Mouse (Mus musculus): ENCODE measurements around the gene Hes2. TPM values are rescaled to one million over a fixed set of nuclear protein-coding genes. Genes with fewer than 3 reads are reported as not detected.

Hes2 gene
- polyA plus RNA-seq, 1 experiment, result not detected

- Histone ChIP-seq H3K4me3 (ENCODE audit: insufficient read depth, low read length) (no peak overlapping the region), H3K27ac (ENCODE audit: insufficient read depth, low read length) (no peak overlapping the region), H3K4me1 (ENCODE audit: control insufficient read depth, insufficient read depth, low read length) (0 out of 2 replicates have a peak, but pooled peaks cover 4% of the 10 kb centered on the region)
- TF ChIP-seq POLR2A (IDR thresholded peaks at IDR 0.05; ENCODE audit: low read depth, low read length) (no peak), CTCF (IDR thresholded peaks at IDR 0.05; ENCODE audit: borderline replicate concordance, insufficient read depth, low read length) (no peak)
Measured at GRCm38 (mm10) chr4:152206199-152206598, 47.5 kb downstream of the Hes2 start.

- H3K4me1 ChIP-seq (ENCODE audit: control insufficient read depth, insufficient read depth, low read length), result peaks cover 11% of the 10 kb centered on the region; the same call in 1 of the 2 replicates
- H3K27ac ChIP-seq (ENCODE audit: insufficient read depth, low read length), result no peak overlapping the region
- TF ChIP-seq CTCF (IDR thresholded peaks at IDR 0.05; ENCODE audit: borderline replicate concordance, insufficient read depth, low read length) (no peak), POLR2A (IDR thresholded peaks at IDR 0.05; ENCODE audit: low read depth, low read length) (no peak)
- H3K4me3 ChIP-seq (ENCODE audit: insufficient read depth, low read length), result no peak overlapping the region
Measured at GRCm38 (mm10) chr4:152209623-152210022, 51.0 kb downstream of the Hes2 start.

Other genes with a start within 250 kb of the Hes2 start
- gene Dnajc11, start 225.2 kb upstream of the Hes2 start, polyA plus RNA-seq (2011; ENCODE audit: insufficient read length, low read depth, missing spikeins), result 45.2 and 47.8 TPM in 2 replicates
- 7.4 and 10.8 TPM in 2 replicates for gene Thap3, start 169.9 kb upstream of the Hes2 start, polyA plus RNA-seq (2011; ENCODE audit: insufficient read length, low read depth, missing spikeins)
- 21.0 and 23.2 TPM in 2 replicates for gene Phf13, start 162.6 kb upstream of the Hes2 start, polyA plus RNA-seq (2011; ENCODE audit: insufficient read length, low read depth, missing spikeins)
- 10.7 and 13.0 TPM in 2 replicates for gene Klhl21, start 150.1 kb upstream of the Hes2 start, polyA plus RNA-seq (2011; ENCODE audit: insufficient read length, low read depth, missing spikeins)
- 5.7 and 7.5 TPM in 2 replicates for gene Zbtb48, start 131.2 kb upstream of the Hes2 start, polyA plus RNA-seq (2011; ENCODE audit: insufficient read length, low read depth, missing spikeins)
- gene Tas1r1, start 120.3 kb upstream of the Hes2 start, polyA plus RNA-seq (2011; ENCODE audit: insufficient read length, low read depth, missing spikeins), result not detected in 2 replicates
- 29.2 and 32.2 TPM in 2 replicates for gene Nol9, start 119.5 kb upstream of the Hes2 start, polyA plus RNA-seq (2011; ENCODE audit: insufficient read length, low read depth, missing spikeins)
- gene Plekhg5, start 86.4 kb upstream of the Hes2 start, polyA plus RNA-seq (2011; ENCODE audit: insufficient read length, low read depth, missing spikeins), result 5.1 and 8.8 TPM in 2 replicates
- gene Tnfrsf25, start 42.9 kb upstream of the Hes2 start, polyA plus RNA-seq (2011; ENCODE audit: insufficient read length, low read depth, missing spikeins), result 1.9 TPM in 1 of 2 replicates, not detected in the other
- 0.56 and 0.68 TPM in 2 replicates for gene Espn, start 6.5 kb upstream of the Hes2 start, polyA plus RNA-seq (2011; ENCODE audit: insufficient read length, low read depth, missing spikeins)
- gene Acot7, start 19.3 kb downstream of the Hes2 start, polyA plus RNA-seq (2011; ENCODE audit: insufficient read length, low read depth, missing spikeins), result 79.9 and 108 TPM in 2 replicates
- gene Gpr153, start 115.4 kb downstream of the Hes2 start, polyA plus RNA-seq (2011; ENCODE audit: insufficient read length, low read depth, missing spikeins), result 58.7 and 79.1 TPM in 2 replicates
- gene Hes3, start 132.8 kb downstream of the Hes2 start, polyA plus RNA-seq (2011; ENCODE audit: insufficient read length, low read depth, missing spikeins), result not detected in 2 replicates
- gene Icmt, start 138.4 kb downstream of the Hes2 start, polyA plus RNA-seq (2011; ENCODE audit: insufficient read length, low read depth, missing spikeins), result 34.2 and 42.7 TPM in 2 replicates
- gene Rnf207, start 160.1 kb downstream of the Hes2 start, polyA plus RNA-seq (2011; ENCODE audit: insufficient read length, low read depth, missing spikeins), result 0.81 and 1.5 TPM in 2 replicates
- 1,143 and 1,246 TPM in 2 replicates for gene Rpl22, start 166.9 kb downstream of the Hes2 start, polyA plus RNA-seq (2011; ENCODE audit: insufficient read length, low read depth, missing spikeins)
- gene Chd5, start 179.8 kb downstream of the Hes2 start, polyA plus RNA-seq (2011; ENCODE audit: insufficient read length, low read depth, missing spikeins), result 0.56 and 0.78 TPM in 2 replicates